Mouse (Mus musculus) lung, adult 2 months (tissue): ENCODE results near the gene Sema7a.

Experiments
- CTCF ChIP-seq: fragments of 200-500 bp; IDR thresholded peaks from 2 replicates; pipeline ENCODE4 v1.5.1; 2011; ENCODE audit warnings: mild to moderate bottlenecking, low read length, control low read depth; ENCODE audit not compliant: insufficient read depth
- POLR2A ChIP-seq: fragments of 200-500 bp; IDR thresholded peaks from 2 replicates; pipeline ENCODE4 v1.6.1; 2011; ENCODE audit warnings: low read depth, mild to moderate bottlenecking, control low read depth, low read length, borderline replicate concordance; ENCODE audit errors: extremely low read depth

DNA sequence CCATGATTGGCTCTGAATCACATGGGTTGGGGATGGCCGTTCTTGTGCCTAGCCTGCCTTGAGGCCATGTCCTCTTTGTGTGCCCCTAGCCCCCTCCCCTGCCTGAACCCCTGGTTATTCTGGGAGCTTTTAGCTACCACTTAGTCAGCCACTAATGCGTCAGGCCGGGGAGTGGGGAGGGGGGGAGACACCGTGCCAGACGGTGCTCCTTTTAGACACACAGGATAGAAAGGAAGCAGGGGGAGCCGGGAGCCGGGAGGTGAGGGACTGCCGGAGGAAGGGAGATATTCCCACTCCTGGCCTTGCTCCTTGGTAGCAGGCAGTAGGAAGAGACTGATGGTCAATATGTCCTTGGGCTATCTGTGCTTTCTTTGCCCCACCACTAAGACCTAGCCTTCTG is 10.0 kb downstream of the Sema7a start:
- TF ChIP-seq CTCF (no peak), POLR2A (no peak)
